Comparison of ENCODE assay signal across 13 mouse cellular contexts in the genomic region with DNA sequence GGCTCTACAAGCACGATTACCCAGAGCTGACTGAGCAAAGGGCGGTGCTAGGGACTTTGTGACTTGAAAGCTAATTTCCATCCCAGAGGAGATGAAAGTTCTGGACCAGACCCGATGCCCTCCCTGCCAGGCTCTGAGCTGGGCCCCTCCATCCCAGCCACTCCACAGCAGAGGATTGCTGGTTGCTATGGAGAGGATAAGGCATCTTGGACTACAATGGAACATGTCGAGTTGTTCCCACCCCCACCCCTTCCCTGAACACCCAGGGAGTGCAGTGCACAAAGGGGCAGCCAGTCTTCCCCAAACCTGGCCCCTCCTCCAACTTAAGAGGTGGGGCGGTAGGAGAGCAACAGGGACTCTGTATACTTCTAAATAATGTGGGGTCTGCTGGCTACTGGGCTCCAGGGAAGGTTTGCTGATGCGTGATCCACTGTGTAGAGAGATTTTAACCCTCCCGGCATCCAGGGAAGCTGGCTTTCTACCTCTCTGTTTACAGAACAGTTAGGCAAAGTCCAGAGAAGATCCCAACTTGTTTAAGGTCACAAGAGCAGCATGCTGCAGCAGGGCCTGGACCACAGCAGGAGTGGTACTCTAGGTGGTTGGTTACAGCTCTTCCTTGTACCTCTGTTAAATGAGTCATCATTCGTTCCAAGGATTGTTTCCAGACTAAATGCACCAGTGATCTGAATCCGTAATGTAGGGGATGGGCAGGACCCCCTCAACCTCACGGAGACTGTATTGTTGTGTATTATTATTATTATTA. TPM values are rescaled to one million over a fixed set of nuclear protein-coding genes. Genes with fewer than 3 reads are reported as not detected.
DNase-seq lines count a peak whose midpoint lies in the region; ATAC-seq lines count a peak whose summit lies in the region.
"Had no signal": no experiment of that assay in that cellular context is flagged by ENCODE, and none has a peak within 500 bp of the region (broad histone marks: within the 10 kb centered on the region; RNA-seq: fewer than 3 reads in every experiment).

No protein-coding gene starts in this region.

- H3K27ac ChIP-seq in heart, embryonic 11.5 days (ENCODE audit: low read depth, low read length): no peak overlapping the region
- H3K27ac ChIP-seq in embryonic facial prominence, embryonic 11.5 days (replicated peaks; ENCODE audit: low read depth, low read length): no peak overlapping the region
- H3K27ac ChIP-seq in hindbrain, embryonic 13.5 days: peak overlapping the region; percentile 84

- no peak for ATAC-seq in heart, embryonic 11.5 days (replicated peaks; ENCODE audit: insufficient number of reproducible peaks, low FRiP score, low TSS enrichment)
- peak; percentile 50 for ATAC-seq in embryonic facial prominence, embryonic 11.5 days (replicated peaks; ENCODE audit: insufficient number of reproducible peaks, low FRiP score, low TSS enrichment, low read depth)
- ATAC-seq in hindbrain, embryonic 13.5 days (ENCODE audit: low FRiP score): peak; percentile 74
- no peak for ATAC-seq in erythroblast, adult 5-6 weeks (replicated peaks; ENCODE audit: low FRiP score, poor library complexity, severe bottlenecking)

- peaks cover 3% of the 10 kb centered on the region; the same call in 1 of the 2 replicates for H3K27me3 ChIP-seq in heart, embryonic 11.5 days (ENCODE audit: control insufficient read depth, insufficient read depth, low read length)
- H3K27me3 ChIP-seq in embryonic facial prominence, embryonic 11.5 days (ENCODE audit: control insufficient read depth, insufficient read depth, low read length): no peaks in the 10 kb centered on the region; the same call in 1 of the 2 replicates
- H3K27me3 ChIP-seq in hindbrain, embryonic 13.5 days: peaks cover 15% of the 10 kb centered on the region

- peak overlapping the region; percentile 56; the same call in 1 of the 2 replicates for H3K4me3 ChIP-seq in heart, embryonic 11.5 days (ENCODE audit: low read depth, low read length)
- H3K4me3 ChIP-seq in embryonic facial prominence, embryonic 11.5 days (ENCODE audit: low read depth, low read length): no peak overlapping the region
- H3K4me3 ChIP-seq in hindbrain, embryonic 13.5 days: peak overlapping the region; percentile 40

- H3K9ac ChIP-seq in heart, embryonic 11.5 days (ENCODE audit: low read depth, low read length): no peak overlapping the region
- no peak overlapping the region for H3K9ac ChIP-seq in embryonic facial prominence, embryonic 11.5 days (replicated peaks; ENCODE audit: low read length)
- no peak overlapping the region for H3K9ac ChIP-seq in hindbrain, embryonic 13.5 days

- intact Hi-C loops in heart, postnatal 36 days (cut with DNase I): loop anchor here (10.0 kb wide), 2 partner anchors 263 to 393 kb away; partner anchors contain the start of gene Gpr21
- intact Hi-C loops in left cerebral cortex, postnatal 25 days (cut with DNase I): loop anchor here (10.0 kb wide), 2 partner anchors 143 to 383 kb away; no protein-coding TSS in a partner anchor

- WGBS in heart, embryonic 11.5 days (ENCODE audit: insufficient replicate concordance): 32% methylated on average over 10 of the region's 10 CpGs
- 31% methylated on average over 10 of the region's 10 CpGs for WGBS in embryonic facial prominence, embryonic 11.5 days
- WGBS in hindbrain, embryonic 13.5 days: 12% methylated on average over 10 of the region's 10 CpGs

- no peak for DNase-seq in heart, postnatal 36 days
- peak; percentile 55 for DNase-seq in embryonic facial prominence, embryonic 11.5 days (ENCODE audit: low spot score)
- DNase-seq in neural tube, embryonic 10.5 days (ENCODE audit: extremely low spot score, low spot score): peak; percentile 66
- no peak for DNase-seq in gastrocnemius, postnatal 10 days
- no peak for DNase-seq in left cerebral cortex, postnatal 25 days (ENCODE audit: low spot score in 2 of 2)
- DNase-seq: adrenal gland, adult 2 months; gastrocnemius, postnatal 25 days; thymus, postnatal 14 days had no signal

- peaks cover 62% of the 10 kb centered on the region for H3K4me1 ChIP-seq in heart, embryonic 11.5 days (ENCODE audit: control insufficient read depth, insufficient read depth, low read length)
- peaks cover 11% of the 10 kb centered on the region for H3K4me1 ChIP-seq in embryonic facial prominence, embryonic 11.5 days (ENCODE audit: control insufficient read depth, insufficient read depth, low read length)
- peaks cover 74% of the 10 kb centered on the region for H3K4me1 ChIP-seq in hindbrain, embryonic 13.5 days (replicated peaks)

- peak overlapping the region; percentile 76 for H3K4me2 ChIP-seq in heart, embryonic 11.5 days
- H3K4me2 ChIP-seq in embryonic facial prominence, embryonic 11.5 days (ENCODE audit: low read depth, low read length): peak overlapping the region; percentile 69; the same call in 1 of the 2 replicates
- peak overlapping the region; percentile 46 for H3K4me2 ChIP-seq in hindbrain, embryonic 13.5 days

- H3K9me3 ChIP-seq in heart, embryonic 11.5 days (replicated peaks; ENCODE audit: control insufficient read depth, low read length): no peaks in the 10 kb centered on the region
- no peaks in the 10 kb centered on the region for H3K9me3 ChIP-seq in embryonic facial prominence, embryonic 11.5 days (replicated peaks; ENCODE audit: control insufficient read depth, low read length)
- H3K9me3 ChIP-seq in hindbrain, embryonic 13.5 days: no peaks in the 10 kb centered on the region
- H3K9me3 ChIP-seq: G1E had no signal

- H3K36me3 ChIP-seq in heart, embryonic 11.5 days (ENCODE audit: control insufficient read depth, insufficient read depth, low read length): no peaks in the 10 kb centered on the region
- H3K36me3 ChIP-seq in embryonic facial prominence, embryonic 11.5 days (replicated peaks; ENCODE audit: control insufficient read depth, insufficient read depth, low read depth, low read length): no peaks in the 10 kb centered on the region
- H3K36me3 ChIP-seq in hindbrain, embryonic 13.5 days: no peaks in the 10 kb centered on the region
- H3K36me3 ChIP-seq: G1E had no signal

RNA-seq across cellular contexts. Expression of gene Crb2, which starts 2.1 kb away (rescaled TPM):
- 6.1 and 6.5 TPM in 2 replicates for polyA plus RNA-seq in heart, embryonic 11.5 days (2014; fragmentation: Nextera tagmentation; extraction: Ambion mirVana)
- total RNA-seq in heart, postnatal 36 days (2021): 1 to 10 TPM in 1 of 2 experiments, under 1 TPM in 1; 0.97 to 1.0 TPM
- 2.7 and 3.0 TPM in 2 replicates for polyA plus RNA-seq in embryonic facial prominence, embryonic 11.5 days (2014; fragmentation: Nextera tagmentation; extraction: Ambion mirVana)
- 6.8 and 7.5 TPM in 2 replicates for polyA plus RNA-seq in hindbrain, embryonic 13.5 days (2015; fragmentation: Nextera tagmentation; extraction: Ambion mirVana)
- total RNA-seq in gastrocnemius, postnatal 10 days (2021): under 1 TPM; 0.35 to 0.36 TPM
- 1 to 10 TPM; 3.1 to 3.9 TPM for total RNA-seq in left cerebral cortex, postnatal 25 days (2021)
- not detected in 2 replicates for total RNA-seq in erythroblast, adult 5-6 weeks (2015; ENCODE audit: low replicate concordance)
- not detected in 2 replicates for total RNA-seq in erythroblast, adult 5-6 weeks (2017; ENCODE audit: low replicate concordance)
- total RNA-seq: gastrocnemius, postnatal 25 days; hematopoietic stem cell, adult 5-6 weeks had no signal
- polyA plus RNA-seq: G1E had no signal

Comparison
In these comparisons a context has a peak if more than half of its experiments do, and no peak if none do; other contexts are left out.
1. ATAC-seq: peak in embryonic facial prominence, embryonic 11.5 days (single experiment) and hindbrain, embryonic 13.5 days (single experiment); none in heart, embryonic 11.5 days (single experiment) and erythroblast, adult 5-6 weeks (single experiment).
2. DNase-seq: peak in embryonic facial prominence, embryonic 11.5 days (single experiment) and neural tube, embryonic 10.5 days (single experiment); none in heart, postnatal 36 days (0 of 2), gastrocnemius, postnatal 10 days (single experiment) and left cerebral cortex, postnatal 25 days (0 of 2).
3. Peak in every context shown above with its lines, with median percentiles within 50 percentile points of each other: H3K4me2 ChIP-seq.